Mouse (Mus musculus) thymus, postnatal 14 days (tissue): Measurements from ENCODE around the gene Cpeb3.
"Not testable (repeated sequence)": the region's sequence is repeated elsewhere in the genome, so short reads cannot be mapped to it uniquely, and the experiment has no call there.

ENCODE experiments used
- DNase-seq: peaks from one replicate; pipeline ENCODE4 v3.0.0; 2021

Gene Cpeb3

GRCm38 (mm10) chr19:37145401-37145800 lies 63.0 kb downstream of the Cpeb3 start:
- no peak for DNase-seq

- no peak for DNase-seq
Measured at GRCm38 (mm10) chr19:37141623-37142022, 66.8 kb downstream of the Cpeb3 start.

- DNase-seq, result no peak
Measured at GRCm38 (mm10) chr19:37137133-37137532, 71.3 kb downstream of the Cpeb3 start.

- not testable (repeated sequence) for DNase-seq
Measured at GRCm38 (mm10) chr19:37135459-37135858, 72.9 kb downstream of the Cpeb3 start.

GRCm38 (mm10) chr19:37133666-37134065 lies 74.7 kb downstream of the Cpeb3 start:
- DNase-seq, result no peak

GRCm38 (mm10) chr19:37131660-37132059 lies 76.7 kb downstream of the Cpeb3 start:
- no peak for DNase-seq

- DNase-seq, result no peak
Measured at GRCm38 (mm10) chr19:37128461-37128860, 79.9 kb downstream of the Cpeb3 start.

GRCm38 (mm10) chr19:37127018-37127567 lies 81.3 kb downstream of the Cpeb3 start:
- no peak for DNase-seq

GRCm38 (mm10) chr19:37124961-37125360 lies 83.4 kb downstream of the Cpeb3 start:
- no peak for DNase-seq

GRCm38 (mm10) chr19:37119281-37119680 lies 89.1 kb downstream of the Cpeb3 start:
- no peak for DNase-seq

GRCm38 (mm10) chr19:37115824-37116223 lies 92.6 kb downstream of the Cpeb3 start:
- DNase-seq, result no peak

- no peak for DNase-seq
Measured at GRCm38 (mm10) chr19:37115374-37115773, 93.0 kb downstream of the Cpeb3 start.

GRCm38 (mm10) chr19:37111831-37112230 lies 96.6 kb downstream of the Cpeb3 start:
- no peak for DNase-seq

GRCm38 (mm10) chr19:37110494-37110893 lies 97.9 kb downstream of the Cpeb3 start:
- no peak for DNase-seq

GRCm38 (mm10) chr19:37109853-37110252 lies 98.5 kb downstream of the Cpeb3 start:
- no peak for DNase-seq

- no peak for DNase-seq
Measured at GRCm38 (mm10) chr19:37100689-37101088, 107.7 kb downstream of the Cpeb3 start.

- no peak for DNase-seq
Measured at GRCm38 (mm10) chr19:37095666-37096330, 112.6 kb downstream of the Cpeb3 start.

- no peak for DNase-seq
Measured at GRCm38 (mm10) chr19:37093181-37093580, 115.2 kb downstream of the Cpeb3 start.

GRCm38 (mm10) chr19:37090146-37091061 lies 118.0 kb downstream of the Cpeb3 start:
- DNase-seq, result no peak

- DNase-seq, result no peak
Measured at GRCm38 (mm10) chr19:37088043-37088748, 120.2 kb downstream of the Cpeb3 start.

- DNase-seq, result no peak
Measured at GRCm38 (mm10) chr19:37084546-37084945, 123.9 kb downstream of the Cpeb3 start.

GRCm38 (mm10) chr19:37081467-37081866 lies 126.9 kb downstream of the Cpeb3 start:
- DNase-seq, result no peak

- no peak for DNase-seq
Measured at GRCm38 (mm10) chr19:37079151-37079550, 129.2 kb downstream of the Cpeb3 start.
